Mouse (Mus musculus) stomach, postnatal 0 days (tissue): ENCODE results near the gene Cdh4. TPM values are rescaled to one million over a fixed set of nuclear protein-coding genes. Genes with fewer than 3 reads are reported as not detected.
A peak's percentile ranks its signal among the peaks of the same experiment; 100 is the strongest.

Experiments
- ATAC-seq: fragments of 200-750 bp; cut with Nextera tagmentation; 2 replicates; pipeline ENCODE4 v1.8.0; 2017; ENCODE audit not compliant: low FRiP score, low TSS enrichment
- DNase-seq: peaks from one replicate; pipeline ENCODE4 v3.0.0-alpha.2; 2016; ENCODE audit warnings: low spot score
- H3K27ac ChIP-seq: fragments of 300-500 bp; sonication (generic); replicated peaks from 2 replicates; pipeline ENCODE4 v1.5.1; 2014; ENCODE audit warnings: mild to moderate bottlenecking, control low read depth
- H3K27me3 ChIP-seq: fragments of 300-500 bp; sonication (generic); 2 replicates; pipeline ENCODE4 v1.6.1; 2014; ENCODE audit warnings: low read length; ENCODE audit not compliant: control insufficient read depth, insufficient read depth
- H3K36me3 ChIP-seq: fragments of 300-500 bp; sonication (generic); 2 replicates; pipeline ENCODE4 v1.6.1; 2014; ENCODE audit warnings: low read length, mixed read lengths; ENCODE audit not compliant: control insufficient read depth, insufficient read depth
- H3K4me1 ChIP-seq: fragments of 300-500 bp; sonication (generic); replicated peaks from 2 replicates; pipeline ENCODE4 v1.6.1; 2014; ENCODE audit warnings: antibody characterized with exemption; ENCODE audit not compliant: control insufficient read depth, insufficient read depth
- H3K4me2 ChIP-seq: fragments of 300-500 bp; sonication (generic); replicated peaks from 2 replicates; pipeline ENCODE4 v1.6.1; 2014; ENCODE audit warnings: low read depth, mild to moderate bottlenecking, control low read depth, moderate library complexity
- H3K4me3 ChIP-seq: fragments of 300-500 bp; sonication (generic); 2 replicates; pipeline ENCODE4 v1.5.1; 2014; ENCODE audit warnings: low read depth, low read length, control low read depth
- H3K9ac ChIP-seq: fragments of 300-500 bp; sonication (generic); 2 replicates; pipeline ENCODE4 v1.6.1; 2014; ENCODE audit warnings: mild to moderate bottlenecking, low read length, control low read depth, mixed read lengths
- H3K9me3 ChIP-seq: fragments of 300-500 bp; sonication (generic); 2 replicates; pipeline ENCODE4 v1.6.1; 2016; ENCODE audit warnings: low read length; ENCODE audit not compliant: control insufficient read depth
- CTCF ChIP-seq: IDR thresholded peaks from 2 replicates; pipeline ENCODE4 v1.5.1; 2016; ENCODE audit warnings: antibody characterized with exemption, low read depth, mild to moderate bottlenecking, moderate library complexity
- EP300 ChIP-seq: optimal IDR thresholded peaks from 2 replicates; pipeline ENCODE3; 2016; ENCODE audit warnings: antibody characterized with exemption
- WGBS: fragments of 180-500 bp; shearing (Covaris S2); extraction: QIAGEN DNeasy Blood & Tissue Kit; methylation state at CpG from one replicate; pipeline ENCODE4 v1.1.7; 2014; 5-methylcytosine and 5-hydroxymethylcytosine counted together
- polyA plus RNA-seq: library from polyadenylated mRNA; unstranded; fragments of >200 nt; fragmentation: Nextera tagmentation; extraction: Ambion mirVana; gene quantifications from 2 replicates; pipeline ENCODE4 v1.2.1, GENCODE M21; 2015

The Cdh4 gene
- polyA plus RNA-seq, 1 experiment from 2014 or later, result 3.1 TPM

- WGBS, result 76% methylated on average over 3 of the region's 3 CpGs
- DNase-seq, result no peak
- no peak for ATAC-seq
- Histone ChIP-seq H3K27me3 (no peaks in the 10 kb centered on the region), H3K36me3 (no peaks in the 10 kb centered on the region), H3K27ac (no peak overlapping the region), H3K4me1 (no peaks in the 10 kb centered on the region), H3K4me3 (no peak overlapping the region), H3K9me3 (no peaks in the 10 kb centered on the region), H3K9ac (no peak overlapping the region), H3K4me2 (no peak overlapping the region)
- TF ChIP-seq CTCF, result no peak
- no peak for TF ChIP-seq EP300
These were observed 271.9 kb downstream of the Cdh4 start for GRCm38 (mm10) chr2:179714145-179714544.

- TF ChIP-seq EP300 (no peak), CTCF (no peak)
- ATAC-seq (no peak), DNase-seq (no peak)
- 100% methylated on average over 1 of the region's 1 CpGs for WGBS
- Histone ChIP-seq H3K4me1 (no peaks in the 10 kb centered on the region), H3K27ac (no peak overlapping the region), H3K9ac (no peak overlapping the region), H3K9me3 (no peaks in the 10 kb centered on the region), H3K4me2 (no peak overlapping the region), H3K27me3 (no peaks in the 10 kb centered on the region), H3K4me3 (no peak overlapping the region), H3K36me3 (no peaks in the 10 kb centered on the region)
These were observed 273.1 kb downstream of the Cdh4 start for GRCm38 (mm10) chr2:179715375-179715774.

- no peak for ATAC-seq
- no peak overlapping the region for H3K4me2 ChIP-seq
- no peaks in the 10 kb centered on the region for H3K27me3 ChIP-seq
- no peak for TF ChIP-seq EP300
- no peak for TF ChIP-seq CTCF
- no peak for DNase-seq
- no peak overlapping the region for H3K4me3 ChIP-seq
- no peak overlapping the region for H3K9ac ChIP-seq
- H3K4me1 ChIP-seq, result no peaks in the 10 kb centered on the region
- H3K27ac ChIP-seq, result no peak overlapping the region
- 45% methylated on average over 3 of the region's 3 CpGs for WGBS
- no peaks in the 10 kb centered on the region for H3K36me3 ChIP-seq
- no peaks in the 10 kb centered on the region for H3K9me3 ChIP-seq
These were observed 278.1 kb downstream of the Cdh4 start for GRCm38 (mm10) chr2:179720366-179720765.

- TF ChIP-seq EP300 (no peak), CTCF (no peak)
- Histone ChIP-seq H3K4me2 (no peak overlapping the region), H3K4me1 (no peaks in the 10 kb centered on the region), H3K4me3 (no peak overlapping the region), H3K27me3 (no peaks in the 10 kb centered on the region), H3K27ac (no peak overlapping the region), H3K9me3 (no peaks in the 10 kb centered on the region), H3K9ac (no peak overlapping the region), H3K36me3 (no peaks in the 10 kb centered on the region)
- ATAC-seq (no peak), DNase-seq (no peak)
- WGBS, result 48% methylated on average over 18 of the region's 18 CpGs
These were observed 279.6 kb downstream of the Cdh4 start for GRCm38 (mm10) chr2:179721534-179722516.

- Histone ChIP-seq H3K9ac (no peak overlapping the region), H3K36me3 (no peaks in the 10 kb centered on the region), H3K4me2 (no peak overlapping the region), H3K27me3 (no peaks in the 10 kb centered on the region), H3K4me3 (no peak overlapping the region), H3K4me1 (no peaks in the 10 kb centered on the region), H3K9me3 (no peaks in the 10 kb centered on the region), H3K27ac (no peak overlapping the region)
- DNase-seq, result no peak
- TF ChIP-seq CTCF, result peak; percentile 57
- no peak for TF ChIP-seq EP300
- WGBS, result 64% methylated on average over 4 of the region's 4 CpGs
- ATAC-seq, result no peak
These were observed 280.6 kb downstream of the Cdh4 start for GRCm38 (mm10) chr2:179722776-179723386.

- H3K4me3 ChIP-seq, result no peak overlapping the region
- H3K4me2 ChIP-seq, result no peak overlapping the region
- no peaks in the 10 kb centered on the region for H3K36me3 ChIP-seq
- ATAC-seq (no peak), DNase-seq (no peak)
- H3K27ac ChIP-seq, result no peak overlapping the region
- no peak overlapping the region for H3K9ac ChIP-seq
- TF ChIP-seq EP300, result no peak
- TF ChIP-seq CTCF, result no peak
- no peaks in the 10 kb centered on the region for H3K27me3 ChIP-seq
- no peaks in the 10 kb centered on the region for H3K9me3 ChIP-seq
- WGBS, result 88% methylated on average over 8 of the region's 8 CpGs
- H3K4me1 ChIP-seq, result no peaks in the 10 kb centered on the region
These were observed 281.2 kb downstream of the Cdh4 start for GRCm38 (mm10) chr2:179723401-179723800.
